Mouse (Mus musculus) heart, postnatal 0 days (tissue): Measurements from ENCODE around the gene Usp21.

Experiments
- CTCF ChIP-seq: IDR thresholded peaks from 2 replicates; pipeline ENCODE4 v1.5.1; 2016; ENCODE audit warnings: antibody characterized with exemption, control low read depth, low read depth
- EP300 ChIP-seq: IDR thresholded peaks from 2 replicates; pipeline ENCODE4 v1.6.1; 2016; ENCODE audit warnings: antibody characterized with exemption, low read depth

GRCm38 (mm10) chr1:171298226-171298625 is 10.4 kb upstream of the Usp21 start:
- TF ChIP-seq EP300 (no peak), CTCF (no peak)
